Mouse (Mus musculus) stomach, embryonic 16.5 days (tissue): ENCODE measurements at regions not wholly inside any gene's neighbourhood (a gene's known extent, or its start where the extent isn't known, plus 50 kb on each side); places are given as distances from the start of the nearest gene placed in this dataset.

Source experiments
- ATAC-seq: fragments of 200-750 bp; cut with Nextera tagmentation; 2 replicates; pipeline ENCODE4 v1.8.0; 2017; ENCODE audit warnings: moderate number of reproducible peaks, moderate TSS enrichment; ENCODE audit not compliant: insufficient read depth, low FRiP score
- H3K27ac ChIP-seq: fragments of 300-500 bp; sonication (generic); 2 replicates; pipeline ENCODE4 v1.5.1; 2014; ENCODE audit warnings: low read length
- H3K27me3 ChIP-seq: fragments of 300-500 bp; sonication (generic); 2 replicates; pipeline ENCODE4 v1.6.1; 2014; ENCODE audit warnings: low read length, control low read depth, mixed read lengths; ENCODE audit not compliant: control insufficient read depth, insufficient read depth
- H3K36me3 ChIP-seq: fragments of 300-500 bp; sonication (generic); 2 replicates; pipeline ENCODE4 v1.6.1; 2014; ENCODE audit warnings: low read length; ENCODE audit not compliant: control insufficient read depth, insufficient read depth
- H3K4me1 ChIP-seq: fragments of 300-500 bp; sonication (generic); 2 replicates; pipeline ENCODE4 v1.6.1; 2014; ENCODE audit warnings: low read length, control low read depth, mixed read lengths; ENCODE audit not compliant: control insufficient read depth, insufficient read depth
- H3K4me2 ChIP-seq: fragments of 300-500 bp; sonication (generic); 2 replicates; pipeline ENCODE4 v1.6.1; 2014; ENCODE audit warnings: low read depth, low read length, mixed read lengths
- H3K4me3 ChIP-seq: fragments of 300-500 bp; sonication (generic); replicated peaks from 2 replicates; pipeline ENCODE4 v1.5.1; 2014; ENCODE audit warnings: mild to moderate bottlenecking, low read length
- H3K9ac ChIP-seq: fragments of 300-500 bp; sonication (generic); 2 replicates; pipeline ENCODE4 v1.6.1; 2014; ENCODE audit warnings: low read length
- H3K9me3 ChIP-seq: fragments of 300-500 bp; sonication (generic); replicated peaks from 2 replicates; pipeline ENCODE4 v1.6.1; 2016; ENCODE audit warnings: low read length, control low read depth; ENCODE audit not compliant: control insufficient read depth
- WGBS: fragments of 180-500 bp; shearing (Covaris S2); extraction: QIAGEN DNeasy Blood & Tissue Kit; methylation state at CpG from one replicate; pipeline ENCODE4 v1.1.7; 2014; 5-methylcytosine and 5-hydroxymethylcytosine counted together

DNA sequence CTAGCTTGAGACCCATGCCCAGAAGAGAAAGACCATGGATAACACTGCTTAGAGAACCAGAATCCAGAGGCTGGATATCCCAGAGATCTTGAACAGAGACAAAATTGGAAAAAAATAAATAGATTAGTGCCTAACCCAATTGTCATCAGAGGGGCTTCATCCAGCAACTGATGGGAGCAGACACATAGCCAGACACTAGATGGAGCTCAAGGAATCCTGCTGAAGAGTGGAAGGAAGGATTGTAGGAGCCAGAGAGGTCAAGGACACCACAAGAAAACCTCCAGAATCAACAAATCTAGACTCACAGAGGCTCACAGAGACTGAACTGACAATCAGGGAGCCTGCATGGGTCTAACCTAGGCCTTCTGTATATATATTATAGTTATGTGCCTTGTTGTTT, 359.4 kb downstream of the Ins1 start:
- Histone ChIP-seq H3K27ac (no peak overlapping the region), H3K4me2 (no peak overlapping the region), H3K36me3 (no peaks in the 10 kb centered on the region), H3K9me3 (no peaks in the 10 kb centered on the region), H3K4me1 (no peaks in the 10 kb centered on the region), H3K27me3 (no peaks in the 10 kb centered on the region), H3K9ac (no peak overlapping the region), H3K4me3 (no peak overlapping the region)
- ATAC-seq: no peak

DNA sequence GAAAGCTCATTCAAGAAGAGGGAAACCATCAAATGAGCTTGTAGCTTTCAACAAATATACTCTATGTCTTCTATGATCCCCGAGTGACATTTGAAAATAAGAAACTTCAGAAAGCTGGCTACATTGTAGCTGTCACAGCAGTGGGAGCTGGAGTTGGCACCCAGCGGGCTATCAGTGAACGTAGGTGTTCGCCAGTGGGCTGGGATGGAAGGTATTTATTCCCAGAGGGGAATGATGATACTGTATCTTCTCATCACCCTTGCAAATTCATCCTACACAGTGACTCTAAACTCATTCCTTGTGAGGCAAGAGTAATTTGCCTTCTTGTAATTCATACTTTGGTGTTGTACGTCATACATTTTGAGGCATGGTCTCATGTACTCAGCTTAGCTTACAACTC, 349.3 kb downstream of the Ins1 start:
- 88% methylated on average over 5 of the region's 5 CpGs for WGBS
- H3K4me3 ChIP-seq: no peak overlapping the region
- no peaks in the 10 kb centered on the region for H3K27me3 ChIP-seq
- ATAC-seq: no peak
- no peak overlapping the region for H3K27ac ChIP-seq
- no peaks in the 10 kb centered on the region for H3K9me3 ChIP-seq
- no peak overlapping the region for H3K9ac ChIP-seq
- no peaks in the 10 kb centered on the region for H3K36me3 ChIP-seq
- no peak overlapping the region for H3K4me2 ChIP-seq
- H3K4me1 ChIP-seq: no peaks in the 10 kb centered on the region

DNA sequence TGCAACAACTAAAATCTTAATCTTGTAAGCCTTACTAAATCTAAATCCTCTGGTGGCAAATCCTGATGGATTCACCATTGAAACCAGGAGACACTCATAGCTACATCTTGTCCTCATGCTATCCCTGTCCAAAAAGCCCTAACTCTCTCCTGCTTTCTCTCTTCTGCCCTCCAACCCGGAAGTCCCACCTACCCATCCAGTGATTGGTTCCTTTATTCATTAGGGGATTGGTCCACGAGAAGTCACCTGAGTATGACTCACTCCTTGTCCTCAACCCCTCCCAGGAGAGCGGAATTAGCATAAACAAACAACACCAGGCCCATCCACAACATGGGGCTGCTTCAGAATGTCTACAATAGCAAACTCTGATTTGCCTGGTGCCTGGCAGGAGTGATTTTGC, 342.8 kb downstream of the Ins1 start:
- Histone ChIP-seq H3K4me3 (no peak overlapping the region), H3K9ac (no peak overlapping the region), H3K27me3 (no peaks in the 10 kb centered on the region), H3K27ac (no peak overlapping the region), H3K4me1 (no peaks in the 10 kb centered on the region), H3K36me3 (no peaks in the 10 kb centered on the region), H3K9me3 (no peaks in the 10 kb centered on the region), H3K4me2 (no peak overlapping the region)
- ATAC-seq: no peak
- 73% methylated on average over 3 of the region's 3 CpGs for WGBS

DNA sequence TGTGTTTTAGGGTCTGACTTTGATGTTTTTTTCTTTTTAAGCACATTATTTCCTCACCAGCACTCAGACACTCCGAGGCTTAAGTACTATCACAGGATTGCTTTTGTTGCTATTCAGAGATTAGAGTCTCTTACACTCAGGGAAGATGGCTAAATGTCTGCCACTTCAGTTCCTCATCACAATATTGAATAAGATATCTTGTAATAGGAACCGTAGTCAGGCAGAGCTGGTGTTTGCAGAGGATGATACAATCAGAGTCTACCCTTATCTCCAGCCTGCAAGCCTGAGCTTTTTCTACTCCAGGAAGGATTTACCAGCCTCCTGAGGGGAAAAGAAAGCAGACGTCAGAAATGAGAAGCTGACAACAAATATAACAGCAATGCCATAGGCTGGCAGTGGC, 336.3 kb downstream of the Ins1 start:
- Histone ChIP-seq H3K36me3 (no peaks in the 10 kb centered on the region), H3K9me3 (no peaks in the 10 kb centered on the region), H3K4me2 (no peak overlapping the region), H3K4me3 (no peak overlapping the region), H3K4me1 (no peaks in the 10 kb centered on the region), H3K27me3 (no peaks in the 10 kb centered on the region), H3K9ac (no peak overlapping the region), H3K27ac (no peak overlapping the region)
- ATAC-seq: no peak
- WGBS: 34% methylated on average over 3 of the region's 3 CpGs

DNA sequence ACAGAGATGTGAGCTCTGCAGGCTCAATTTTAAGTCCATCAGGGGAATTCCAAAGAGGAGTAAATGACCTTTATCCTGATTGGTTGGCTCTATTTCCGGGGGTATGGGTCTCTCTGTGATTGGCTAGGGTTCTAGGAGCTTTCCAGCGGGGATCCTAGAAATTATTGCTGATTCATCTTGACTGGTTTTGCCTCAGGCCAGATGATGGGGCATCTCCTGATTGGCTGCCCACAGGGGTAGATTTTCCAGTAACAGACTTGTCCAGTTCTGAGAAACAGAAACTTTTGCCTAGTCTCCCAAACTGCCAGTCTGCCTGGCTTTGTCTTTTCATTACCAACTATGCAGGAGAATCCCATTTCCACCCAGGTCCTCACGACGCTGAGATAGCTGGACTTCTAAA, 301.3 kb downstream of the Ins1 start:
- H3K4me2 ChIP-seq: no peak overlapping the region
- WGBS: 75% methylated on average over 4 of the region's 4 CpGs

DNA sequence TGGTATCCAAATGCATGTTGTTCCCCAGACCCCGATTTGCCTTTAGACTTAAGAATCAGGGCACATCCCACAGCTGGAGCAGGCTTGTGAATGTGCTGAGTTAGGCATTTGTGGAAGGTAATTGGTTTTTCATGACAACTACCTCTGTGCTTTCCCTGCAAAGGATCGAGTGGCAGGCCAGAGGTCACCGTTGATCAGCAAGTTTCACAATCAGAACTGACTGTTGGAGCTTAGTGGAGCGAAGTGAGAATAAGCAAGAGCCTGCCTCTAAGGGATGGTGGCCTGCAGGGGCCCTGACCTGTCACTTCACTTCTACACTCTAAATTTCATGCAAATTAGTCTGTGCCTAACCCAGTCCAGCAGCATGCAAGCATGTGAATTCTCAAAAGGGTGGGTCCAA, 270.7 kb downstream of the Ins1 start:
- 35% methylated on average over 4 of the region's 4 CpGs for WGBS
- Histone ChIP-seq H3K9ac (no peak overlapping the region), H3K4me3 (no peak overlapping the region), H3K27ac (no peak overlapping the region), H3K9me3 (no peaks in the 10 kb centered on the region), H3K27me3 (no peaks in the 10 kb centered on the region), H3K36me3 (no peaks in the 10 kb centered on the region), H3K4me1 (no peaks in the 10 kb centered on the region), H3K4me2 (no peak overlapping the region)
- ATAC-seq: no peak

More for the DNA sequence above, 301.3 kb downstream of the Ins1 start:
- ATAC-seq: no peak
- Histone ChIP-seq H3K4me3 (no peak overlapping the region), H3K4me1 (no peaks in the 10 kb centered on the region), H3K36me3 (no peaks in the 10 kb centered on the region), H3K27ac (no peak overlapping the region), H3K27me3 (no peaks in the 10 kb centered on the region), H3K9me3 (no peaks in the 10 kb centered on the region), H3K9ac (no peak overlapping the region)

DNA sequence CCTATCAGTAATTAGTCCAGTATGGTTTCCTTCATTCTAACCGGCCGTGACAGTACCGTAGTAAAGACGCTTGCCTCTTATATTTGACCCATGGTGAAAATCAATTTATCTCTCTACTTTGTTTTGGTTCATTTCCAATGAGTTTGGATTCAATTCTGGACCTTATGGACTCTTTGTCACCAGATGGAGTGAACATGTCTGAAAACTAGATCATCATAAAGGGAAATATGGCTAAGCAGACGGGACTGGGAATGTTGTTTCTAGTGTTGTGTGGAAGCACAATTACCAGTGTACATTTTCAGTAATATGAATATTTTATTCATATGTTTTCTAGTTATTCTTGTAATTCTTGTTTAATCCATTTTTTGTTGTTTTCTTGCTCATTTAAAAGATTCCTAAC, 261.4 kb downstream of the Ins1 start:
- Histone ChIP-seq H3K4me1 (no peaks in the 10 kb centered on the region), H3K27ac (no peak overlapping the region), H3K9ac (no peak overlapping the region), H3K27me3 (no peaks in the 10 kb centered on the region), H3K36me3 (no peaks in the 10 kb centered on the region), H3K4me2 (no peak overlapping the region), H3K9me3 (no peaks in the 10 kb centered on the region), H3K4me3 (no peak overlapping the region)
- WGBS: 85% methylated on average over 5 of the region's 5 CpGs
- ATAC-seq: no peak

DNA sequence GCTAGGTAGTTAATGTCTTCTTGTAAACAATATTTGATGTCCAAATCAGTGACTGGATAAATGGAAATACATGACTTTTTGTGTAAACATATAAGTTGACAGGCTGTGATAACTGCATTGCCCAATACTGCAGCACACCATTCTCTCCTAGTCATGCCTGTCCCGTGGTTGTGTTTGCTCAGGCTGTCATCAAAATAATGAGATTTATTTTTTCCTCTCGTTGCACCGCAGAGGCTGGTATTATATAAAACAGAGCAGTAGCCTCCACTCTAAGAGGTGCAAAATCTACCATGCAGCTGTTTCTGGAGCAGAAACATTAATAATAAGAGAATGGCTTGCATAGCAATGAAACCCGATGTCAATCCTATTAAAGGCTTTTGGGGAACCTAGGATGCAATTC, 239.2 kb downstream of the Ins1 start:
- Histone ChIP-seq H3K4me3 (no peak overlapping the region), H3K27ac (no peak overlapping the region), H3K4me2 (no peak overlapping the region), H3K9me3 (no peaks in the 10 kb centered on the region), H3K4me1 (no peaks in the 10 kb centered on the region), H3K36me3 (no peaks in the 10 kb centered on the region), H3K9ac (no peak overlapping the region), H3K27me3 (no peaks in the 10 kb centered on the region)
- 46% methylated on average over 4 of the region's 4 CpGs for WGBS
- ATAC-seq: no peak
